Comparison of ENCODE assay signal across 34 mouse cellular contexts in genomic region chr5:72835656-72836055, GRCm38 (mm10).
"Had no signal": no experiment of that assay in that cellular context is flagged by ENCODE, and none has a peak within 500 bp of the region (broad histone marks: within the 10 kb centered on the region; RNA-seq: fewer than 3 reads in every experiment).

No protein-coding gene starts in this region.

- H3K9ac ChIP-seq: heart, embryonic 12.5 days; heart, embryonic 13.5 days; heart, embryonic 15.5 days; hindbrain, embryonic 12.5 days; hindbrain, embryonic 13.5 days; hindbrain, embryonic 14.5 days; hindbrain, embryonic 15.5 days; intestine, embryonic 15.5 days; kidney, embryonic 15.5 days had no signal

- H3K36me3 ChIP-seq: heart, embryonic 12.5 days; heart, embryonic 15.5 days; hindbrain, embryonic 10.5 days; hindbrain, embryonic 12.5 days; hindbrain, embryonic 13.5 days; hindbrain, embryonic 15.5 days; kidney, embryonic 15.5 days had no signal

- DNase-seq: heart, postnatal 10 days; heart, postnatal 14 days; heart, postnatal 36 days; kidney, adult 11 months; kidney, adult 18-20 months; kidney, adult 2 months; kidney, adult 8-10 months; kidney, adult 9 months; kidney, postnatal 10 days; kidney, postnatal 14 days; kidney, postnatal 25 days; kidney, postnatal 36 days; kidney, postnatal 4 days; layer of hippocampus, adult 9-11 months; layer of hippocampus, postnatal 36 days had no signal

- H3K4me1 ChIP-seq: heart, embryonic 13.5 days; hindbrain, embryonic 10.5 days; hindbrain, embryonic 12.5 days; hindbrain, embryonic 13.5 days; hindbrain, embryonic 15.5 days; kidney, embryonic 15.5 days had no signal

- H3K4me2 ChIP-seq: heart, embryonic 11.5 days; heart, embryonic 12.5 days; heart, embryonic 13.5 days; heart, embryonic 15.5 days; hindbrain, embryonic 12.5 days; hindbrain, embryonic 13.5 days; hindbrain, embryonic 14.5 days; hindbrain, embryonic 15.5 days; intestine, embryonic 15.5 days; kidney, embryonic 15.5 days had no signal

- H3K4me3 ChIP-seq: heart, embryonic 10.5 days; heart, embryonic 12.5 days; heart, embryonic 13.5 days; heart, embryonic 15.5 days; hindbrain, embryonic 10.5 days; hindbrain, embryonic 12.5 days; hindbrain, embryonic 13.5 days; hindbrain, embryonic 15.5 days; intestine, embryonic 15.5 days; kidney, embryonic 15.5 days; layer of hippocampus, adult 2 months had no signal

- H3K27ac ChIP-seq: heart, embryonic 10.5 days; heart, embryonic 13.5 days; heart, embryonic 15.5 days; hindbrain, embryonic 10.5 days; hindbrain, embryonic 12.5 days; hindbrain, embryonic 13.5 days; hindbrain, embryonic 14.5 days; hindbrain, embryonic 15.5 days; hindbrain, postnatal 0 days; intestine, embryonic 15.5 days; kidney, embryonic 15.5 days; kidney, postnatal 0 days; layer of hippocampus, adult 2 months had no signal

- H3K9me3 ChIP-seq: heart, embryonic 10.5 days; heart, embryonic 15.5 days; hindbrain, embryonic 15.5 days; intestine, embryonic 15.5 days; kidney, embryonic 15.5 days had no signal

- H3K27me3 ChIP-seq: heart, embryonic 12.5 days; heart, embryonic 13.5 days; heart, embryonic 15.5 days; hindbrain, embryonic 12.5 days; hindbrain, embryonic 13.5 days; hindbrain, embryonic 15.5 days; intestine, embryonic 15.5 days; kidney, embryonic 15.5 days had no signal

- ATAC-seq: hindbrain, embryonic 16.5 days; hindbrain, postnatal 0 days; inflammation-experienced regulatory T-cells, adult 6 months; intestine, embryonic 15.5 days; intestine, embryonic 16.5 days; intestine, postnatal 0 days had no signal
